Mouse (Mus musculus) MEL (cell line): ENCODE data around the gene Pygo2. TPM values are rescaled to one million over a fixed set of nuclear protein-coding genes. Genes with fewer than 3 reads are reported as not detected.

Source experiments
- DNase-seq: peaks from one replicate; pipeline ENCODE4 v3.0.0; 2011; ENCODE audit warnings: low read depth, low spot score
- H3K27ac ChIP-seq: 2 replicates; pipeline ENCODE4 v1.5.1; 2012; ENCODE audit warnings: low read depth, mild to moderate bottlenecking, control low read depth, low read length, moderate library complexity; ENCODE audit not compliant: control insufficient read depth
- H3K27me3 ChIP-seq, 2 experiments: fragments of 150-350 bp in 1 of 2; sonication (generic) in 1 of 2; 2 replicates each; pipeline ENCODE4 v1.6.1; 2012; ENCODE audit warnings: low read length in 2 of 2, mild to moderate bottlenecking in 2 of 2, improper control_type of control experiment in 1 of 2, moderate library complexity in 1 of 2; ENCODE audit not compliant: insufficient read depth in 2 of 2, control insufficient read depth in 1 of 2
- H3K36me3 ChIP-seq, 2 experiments: 2 replicates each; pipeline ENCODE4 v1.6.1; 2012 to 2014; ENCODE audit warnings: low read length in 2 of 2, improper control_type of control experiment in 1 of 2, inconsistent platforms in 1 of 2, mild to moderate bottlenecking in 1 of 2; ENCODE audit not compliant: insufficient read depth in 2 of 2, control insufficient read depth in 1 of 2
- H3K4me1 ChIP-seq, 2 experiments: fragments of 150-350 bp in 1 of 2; sonication (generic) in 1 of 2; 2 replicates each; pipeline ENCODE4 v1.6.1; 2012; ENCODE audit warnings: low read length in 2 of 2, improper control_type of control experiment in 1 of 2, mild to moderate bottlenecking in 1 of 2; ENCODE audit not compliant: insufficient read depth in 2 of 2, control insufficient read depth in 1 of 2
- H3K4me3 ChIP-seq, 2 experiments: fragments of 150-350 bp in 1 of 2; sonication (generic) in 1 of 2; 2 replicates each; pipeline ENCODE4 v1.5.1; 2012; ENCODE audit warnings: low read depth in 2 of 2, low read length in 2 of 2, mild to moderate bottlenecking in 2 of 2, moderate library complexity in 2 of 2, control low read depth in 1 of 2, improper control_type of control experiment in 1 of 2; ENCODE audit not compliant: control insufficient read depth in 1 of 2, insufficient read depth in 1 of 2
- H3K79me2 ChIP-seq: 2 replicates; pipeline ENCODE4 v1.6.1; 2012; ENCODE audit warnings: mild to moderate bottlenecking, low read length, moderate library complexity; ENCODE audit not compliant: control insufficient read depth, poor library complexity, insufficient read depth
- H3K9ac ChIP-seq: 2 replicates; pipeline ENCODE4 v1.6.1; 2012; ENCODE audit warnings: low read depth, mild to moderate bottlenecking, control low read depth, low read length, moderate library complexity; ENCODE audit not compliant: control insufficient read depth, poor library complexity, severe bottlenecking
- H3K9me3 ChIP-seq: fragments of 150-350 bp; sonication (generic); replicated peaks from 2 replicates; pipeline ENCODE4 v1.6.1; 2012; ENCODE audit warnings: mild to moderate bottlenecking, low read length, improper control_type of control experiment, moderate library complexity; ENCODE audit not compliant: insufficient read depth
- BHLHE40 ChIP-seq: IDR thresholded peaks from 2 replicates; pipeline ENCODE4 v1.6.1; 2012; ENCODE audit warnings: low read depth, mild to moderate bottlenecking, inconsistent platforms, low read length, improper control_type of control experiment, borderline replicate concordance
- CHD2 ChIP-seq: IDR thresholded peaks from 2 replicates; pipeline ENCODE4 v1.6.1; 2011; ENCODE audit warnings: low read length, improper control_type of control experiment
- CTCF ChIP-seq, 3 experiments: IDR thresholded peaks in 2 of 3; conservative IDR thresholded peaks in 1 of 3; 2 replicates each; pipeline ENCODE4 v1.5.1; 2011 to 2012; ENCODE audit warnings: low read length in 3 of 3, low read depth in 2 of 3, mild to moderate bottlenecking in 2 of 3, improper control_type of control experiment in 1 of 3, inconsistent platforms in 1 of 3, mixed read lengths in 1 of 3, moderate library complexity in 1 of 3; ENCODE audit not compliant: control insufficient read depth in 1 of 3, insufficient read depth in 1 of 3, poor library complexity in 1 of 3, severe bottlenecking in 1 of 3
- EP300 ChIP-seq, 2 experiments: IDR thresholded peaks; 2 replicates each; pipeline ENCODE4 v1.6.1; 2011; ENCODE audit warnings: improper control_type of control experiment in 2 of 2, low read length in 2 of 2, low read depth in 1 of 2, mild to moderate bottlenecking in 1 of 2
- GABPA ChIP-seq: IDR thresholded peaks from 2 replicates; pipeline ENCODE4 v1.6.1; 2012; ENCODE audit warnings: low read depth, mild to moderate bottlenecking, inconsistent platforms, low read length, improper control_type of control experiment, moderate library complexity
- GATA1 ChIP-seq: IDR thresholded peaks from 2 replicates; pipeline ENCODE4 v1.6.1; 2011; ENCODE audit warnings: low read depth, low read length, improper control_type of control experiment
- HCFC1 ChIP-seq: IDR thresholded peaks from 2 replicates; pipeline ENCODE4 v1.6.1; 2012; ENCODE audit warnings: low read depth, mild to moderate bottlenecking, inconsistent platforms, low read length, improper control_type of control experiment, moderate library complexity
- JUND ChIP-seq: IDR thresholded peaks from 2 replicates; pipeline ENCODE4 v1.6.1; 2011; ENCODE audit warnings: low read depth, mild to moderate bottlenecking, improper control_type of control experiment, low read length
- KAT2A ChIP-seq: conservative IDR thresholded peaks from 2 replicates; pipeline ENCODE4 v1.6.1; 2012; ENCODE audit warnings: low read depth, low read length, improper control_type of control experiment, inconsistent platforms
- MAFK ChIP-seq: IDR thresholded peaks from 2 replicates; pipeline ENCODE4 v1.6.1; 2011; ENCODE audit warnings: low read depth, mild to moderate bottlenecking, low read length, improper control_type of control experiment, borderline replicate concordance
- MAX ChIP-seq: IDR thresholded peaks from 2 replicates; pipeline ENCODE4 v1.6.1; 2011; ENCODE audit warnings: low read length, improper control_type of control experiment
- MAZ ChIP-seq: IDR thresholded peaks from 2 replicates; pipeline ENCODE4 v1.6.1; 2012; ENCODE audit warnings: low read depth, mild to moderate bottlenecking, inconsistent platforms, low read length, improper control_type of control experiment
- MEF2A ChIP-seq: IDR thresholded peaks from 2 replicates; pipeline ENCODE4 v1.6.1; 2014; ENCODE audit warnings: low read depth, mild to moderate bottlenecking, inconsistent platforms, low read length, improper control_type of control experiment; ENCODE audit not compliant: poor library complexity, insufficient replicate concordance, severe bottlenecking; ENCODE audit errors: extremely low read depth
- MYC ChIP-seq: IDR thresholded peaks from 2 replicates; pipeline ENCODE4 v1.6.1; 2011; ENCODE audit warnings: low read depth, mild to moderate bottlenecking, low read length, improper control_type of control experiment, moderate library complexity
- NELFE ChIP-seq: IDR thresholded peaks from 2 replicates; pipeline ENCODE4 v1.6.1; 2011; ENCODE audit warnings: low read depth, low read length, improper control_type of control experiment
- NRF1 ChIP-seq: IDR thresholded peaks from 2 replicates; pipeline ENCODE4 v1.6.1; 2014; ENCODE audit warnings: low read depth, mild to moderate bottlenecking, inconsistent platforms, low read length, improper control_type of control experiment, moderate library complexity; ENCODE audit not compliant: poor library complexity, insufficient read depth, severe bottlenecking
- RAD21 ChIP-seq: IDR thresholded peaks from 2 replicates; pipeline ENCODE4 v1.6.1; 2011; ENCODE audit warnings: mild to moderate bottlenecking, low read depth, low read length, improper control_type of control experiment
- RCOR1 ChIP-seq: IDR thresholded peaks from 2 replicates; pipeline ENCODE4 v1.6.1; 2012; ENCODE audit warnings: low read depth, mild to moderate bottlenecking, inconsistent platforms, low read length, improper control_type of control experiment
- SIN3A ChIP-seq: IDR thresholded peaks from 2 replicates; pipeline ENCODE4 v1.6.1; 2012; ENCODE audit warnings: low read length, improper control_type of control experiment, inconsistent platforms
- SMC3 ChIP-seq: IDR thresholded peaks from 2 replicates; pipeline ENCODE4 v1.6.1; 2011; ENCODE audit warnings: low read depth, low read length, improper control_type of control experiment
- TAL1 ChIP-seq: IDR thresholded peaks from 2 replicates; pipeline ENCODE4 v1.6.1; 2012; ENCODE audit warnings: mild to moderate bottlenecking, inconsistent platforms, low read length, moderate library complexity, mixed read lengths
- TBP ChIP-seq: IDR thresholded peaks from 2 replicates; pipeline ENCODE4 v1.8.0; 2011; ENCODE audit warnings: low read depth, low read length, improper control_type of control experiment
- TCF12 ChIP-seq: IDR thresholded peaks from 2 replicates; pipeline ENCODE4 v1.6.1; 2014; ENCODE audit warnings: low read depth, mild to moderate bottlenecking, inconsistent platforms, low read length, improper control_type of control experiment, moderate library complexity
- UBTF ChIP-seq: IDR thresholded peaks from 2 replicates; pipeline ENCODE4 v1.6.1; 2012; ENCODE audit warnings: low read depth, mild to moderate bottlenecking, inconsistent platforms, low read length, improper control_type of control experiment, moderate library complexity, borderline replicate concordance; ENCODE audit not compliant: insufficient read depth
- USF2 ChIP-seq, 2 experiments: IDR thresholded peaks; 2 replicates each; pipeline ENCODE4 v1.6.1; 2011 to 2012; ENCODE audit warnings: improper control_type of control experiment in 2 of 2, low read length in 2 of 2, borderline replicate concordance in 1 of 2, inconsistent platforms in 1 of 2, low read depth in 1 of 2, mild to moderate bottlenecking in 1 of 2; ENCODE audit not compliant: insufficient read depth in 1 of 2
- ZC3H11A ChIP-seq: IDR thresholded peaks from 2 replicates; pipeline ENCODE4 v1.6.1; 2012; ENCODE audit warnings: low read depth, mild to moderate bottlenecking, inconsistent platforms, low read length, improper control_type of control experiment
- ZNF384 ChIP-seq: IDR thresholded peaks from 2 replicates; pipeline ENCODE4 v1.6.1; 2012; ENCODE audit warnings: low read depth, mild to moderate bottlenecking, inconsistent platforms, low read length, improper control_type of control experiment
- polyA plus RNA-seq, 2 experiments: library from polyadenylated mRNA; stranded (reverse) in 1 of 2; unstranded in 1 of 2; fragments of >175 nt in 1 of 2; fragments of >200 nt in 1 of 2; gene quantifications; 2 replicates each; pipeline versions ENCODE4 v1.2.1 to v1.2.4; 2012; ENCODE audit warnings: low replicate concordance in 2 of 2, low read depth in 1 of 2; ENCODE audit not compliant: insufficient read length in 2 of 2, insufficient read depth in 1 of 2, missing spikeins in 1 of 2
- total RNA-seq: library from RNA; depleted of rRNA; stranded (reverse); fragments of 300-350 nt; gene quantifications from 2 replicates; pipeline ENCODE4 v1.2.3, GENCODE M21; 2012

Pygo2 gene
- total and polyA plus RNA-seq, 3 experiments: 50.3 to 61.1 TPM; not detected in 1

DNA sequence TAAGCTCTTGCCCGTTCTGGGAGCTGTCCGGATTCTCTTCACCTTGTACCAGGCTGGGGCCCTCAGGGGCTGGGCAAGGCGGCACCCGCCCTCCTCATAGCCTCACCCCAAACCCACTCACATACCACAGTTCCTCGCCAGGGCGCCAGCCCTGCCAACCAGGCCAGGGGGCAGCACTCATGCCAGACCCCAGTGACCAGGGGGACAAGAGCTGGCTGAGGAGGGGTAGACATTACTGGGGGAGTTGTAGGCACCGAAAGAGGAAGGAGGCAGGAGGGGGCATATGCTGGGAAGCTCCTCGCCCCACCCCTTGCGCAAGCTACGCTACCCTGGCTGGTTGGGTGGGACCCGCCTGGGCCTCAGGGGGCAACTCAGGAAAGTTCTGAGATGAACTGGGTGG is 42.4 kb upstream of the Pygo2 start:
- Histone ChIP-seq H3K27ac (no peak overlapping the region), H3K9me3 (no peaks in the 10 kb centered on the region), H3K27me3 (no peaks in the 10 kb centered on the region), H3K4me3 (no peak overlapping the region), H3K4me1 (peaks cover 11 to 36% of the 10 kb centered on the region in 2 experiments), H3K36me3 (peaks cover 0 to 30% of the 10 kb centered on the region in 2 experiments; a peak in 2 of 4 replicates), H3K79me2 (peaks cover 12% of the 10 kb centered on the region), H3K9ac (no peak overlapping the region)
- DNase-seq: no peak
- no peak for TF ChIP-seq TCF12
- TF ChIP-seq GABPA: no peak
- no peak for TF ChIP-seq UBTF
- no peak for TF ChIP-seq RCOR1
- no peak for TF ChIP-seq BHLHE40
- no peak for TF ChIP-seq NRF1
- no peak for TF ChIP-seq NELFE
- no peak for TF ChIP-seq TBP
- TF ChIP-seq SMC3: no peak
- no peak for TF ChIP-seq MYC
- no peak for TF ChIP-seq JUND
- no peak for TF ChIP-seq CHD2
- TF ChIP-seq HCFC1: no peak
- TF ChIP-seq MAFK: no peak

DNA sequence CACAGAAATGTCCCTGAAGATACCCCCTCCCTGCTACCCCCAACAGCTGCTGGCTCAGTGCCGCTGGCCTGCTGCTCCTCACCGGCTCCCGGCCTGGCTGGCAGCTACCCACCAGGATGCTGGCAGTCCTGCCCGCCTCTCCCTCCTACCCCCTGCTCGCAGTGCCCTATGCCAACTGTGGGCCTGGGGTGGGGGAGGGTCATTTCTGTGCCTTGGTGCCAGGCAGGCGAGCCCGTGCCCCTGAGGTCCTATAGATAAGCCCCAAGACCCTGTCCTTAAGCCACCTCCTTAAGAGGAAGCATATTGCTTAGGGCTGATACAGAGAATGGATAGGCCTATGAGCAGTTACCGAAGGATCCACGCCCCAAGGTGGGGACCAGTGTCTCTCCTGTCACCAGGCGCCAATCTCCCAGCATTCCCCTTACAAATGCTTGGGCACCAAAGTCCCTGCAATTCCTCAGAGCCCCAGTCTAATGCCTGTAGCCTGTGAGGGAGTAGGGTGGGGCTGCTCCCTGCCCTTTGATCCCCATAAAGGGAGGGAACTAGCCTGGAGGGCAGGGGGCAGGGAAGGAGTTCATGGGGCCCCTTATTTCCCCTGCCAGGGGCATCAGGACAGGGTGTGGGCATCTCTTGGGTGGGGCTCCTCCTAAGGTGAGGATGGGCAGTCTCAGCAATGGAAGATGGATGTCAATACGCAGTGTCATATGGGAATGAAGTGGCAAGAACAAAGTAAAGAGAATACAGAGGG is 41.7 kb upstream of the Pygo2 start:
- Histone ChIP-seq H3K4me3 (no peak overlapping the region), H3K79me2 (peaks cover 16% of the 10 kb centered on the region), H3K36me3 (peaks cover 0 to 30% of the 10 kb centered on the region in 2 experiments; a peak in 2 of 4 replicates), H3K27me3 (no peaks in the 10 kb centered on the region), H3K9ac (peak overlapping the region; percentile 10; the same call in 1 of the 2 replicates), H3K27ac (peak overlapping the region; percentile 33; the same call in 1 of the 2 replicates), H3K9me3 (no peaks in the 10 kb centered on the region), H3K4me1 (peaks cover 11 to 36% of the 10 kb centered on the region in 2 experiments)
- DNase-seq: peak; percentile 70
- TF ChIP-seq TAL1 (peak; percentile 49), ZNF384 (no peak), KAT2A (no peak), NELFE (no peak), JUND (no peak), RCOR1 (no peak), USF2 (IDR thresholded peaks at IDR 0.05; ENCODE audit: borderline replicate concordance in 1 of 2, insufficient read depth in 1 of 2, low read depth in 1 of 2, low read length in 2 of 2) (no peak), TBP (no peak), CHD2 (no peak), RAD21 (no peak), GATA1 (no peak), MYC (no peak), MAFK (no peak), CTCF (IDR thresholded peaks at IDR 0.05 in 2 of 3, conservative IDR thresholded peaks at IDR 0.05 in 1 of 3; ENCODE audit: control insufficient read depth in 1 of 3, insufficient read depth in 1 of 3, low read depth in 2 of 3, low read length in 3 of 3, poor library complexity in 1 of 3, severe bottlenecking in 1 of 3) (no peak), HCFC1 (no peak), ZC3H11A (no peak), NRF1 (no peak), SIN3A (peak; percentile 44), GABPA (no peak), MAZ (0 out of 2 replicates have a peak, but pooled peaks have one; percentile 25), MEF2A (no peak), MAX (no peak), EP300 (IDR thresholded peaks at IDR 0.05; ENCODE audit: low read depth in 1 of 2, low read length in 2 of 2) (peak in 1 of 2 experiments; percentile 63; a peak in 2 of 4 replicates), SMC3 (no peak)
